Mouse (Mus musculus): Measurements from ENCODE around the gene Klhl10. TPM values are rescaled to one million over a fixed set of nuclear protein-coding genes. Genes with fewer than 3 reads are reported as not detected.

Gene Klhl10
- total and polyA plus RNA-seq, 3 experiments: 0.65 to 0.81 TPM; not detected in 1

DNA sequence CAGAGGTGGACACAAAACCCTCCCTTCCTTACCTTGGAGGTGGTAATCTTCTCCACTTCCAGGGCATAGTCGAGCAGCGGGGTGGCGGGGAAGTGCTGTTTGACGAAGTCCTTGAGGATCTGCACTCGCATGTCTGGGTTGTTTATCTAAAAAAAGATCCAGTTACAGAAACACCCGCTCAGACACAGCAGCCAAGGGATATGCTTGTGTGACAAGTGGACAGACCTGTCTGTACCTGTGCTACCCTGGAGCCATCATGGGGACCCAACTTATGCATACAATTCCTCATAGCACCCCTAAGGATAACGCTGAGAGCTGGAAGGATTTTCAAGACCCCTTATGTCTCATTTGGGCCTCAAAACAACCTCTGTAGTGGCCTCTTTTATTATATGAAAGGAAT lies 37.4 kb downstream of the Klhl10 start:
- Histone ChIP-seq H3K9ac (ENCODE audit: control insufficient read depth, low read depth, low read length, poor library complexity, severe bottlenecking) (no peak overlapping the region), H3K4me1 (ENCODE audit: control insufficient read depth in 1 of 2, insufficient read depth in 2 of 2, low read length in 2 of 2) (peaks cover 2 to 3% of the 10 kb centered on the region in 2 experiments; a peak in 1 of 4 replicates), H3K4me3 (ENCODE audit: control insufficient read depth in 1 of 2, insufficient read depth in 1 of 2, low read depth in 2 of 2, low read length in 2 of 2) (no peak overlapping the region), H3K36me3 (ENCODE audit: control insufficient read depth in 1 of 2, insufficient read depth in 2 of 2, low read length in 2 of 2) (peaks cover 5 to 43% of the 10 kb centered on the region in 2 experiments; a peak in 3 of 4 replicates), H3K27me3 (ENCODE audit: control insufficient read depth in 1 of 2, insufficient read depth in 2 of 2, low read length in 2 of 2) (no peaks in the 10 kb centered on the region), H3K9me3 (replicated peaks; ENCODE audit: insufficient read depth, low read length) (no peaks in the 10 kb centered on the region), H3K27ac (ENCODE audit: control insufficient read depth, low read depth, low read length) (no peak overlapping the region), H3K79me2 (ENCODE audit: control insufficient read depth, insufficient read depth, low read length, poor library complexity) (no peaks in the 10 kb centered on the region)
- DNase-seq (ENCODE audit: low read depth, low spot score): no peak
- TF ChIP-seq JUND (IDR thresholded peaks at IDR 0.05; ENCODE audit: low read depth, low read length) (no peak), ETS1 (IDR thresholded peaks at IDR 0.05; ENCODE audit: low read depth, low read length) (no peak), HCFC1 (IDR thresholded peaks at IDR 0.05; ENCODE audit: low read depth, low read length) (no peak), POLR2A (IDR thresholded peaks at IDR 0.05; ENCODE audit: control insufficient read depth in 1 of 2, insufficient read depth in 1 of 2, low read depth in 1 of 2, low read length in 2 of 2, poor library complexity in 1 of 2) (no peak), SIN3A (IDR thresholded peaks at IDR 0.05; ENCODE audit: low read length) (no peak), EP300 (IDR thresholded peaks at IDR 0.05; ENCODE audit: low read depth in 1 of 2, low read length in 2 of 2) (no peak), MXI1 (IDR thresholded peaks at IDR 0.05; ENCODE audit: low read depth, low read length) (no peak), NELFE (IDR thresholded peaks at IDR 0.05; ENCODE audit: low read depth, low read length) (no peak), E2F4 (IDR thresholded peaks at IDR 0.05; ENCODE audit: borderline replicate concordance, low read depth, low read length) (no peak), ELF1 (IDR thresholded peaks at IDR 0.05; ENCODE audit: low read depth, low read length) (no peak)

DNA sequence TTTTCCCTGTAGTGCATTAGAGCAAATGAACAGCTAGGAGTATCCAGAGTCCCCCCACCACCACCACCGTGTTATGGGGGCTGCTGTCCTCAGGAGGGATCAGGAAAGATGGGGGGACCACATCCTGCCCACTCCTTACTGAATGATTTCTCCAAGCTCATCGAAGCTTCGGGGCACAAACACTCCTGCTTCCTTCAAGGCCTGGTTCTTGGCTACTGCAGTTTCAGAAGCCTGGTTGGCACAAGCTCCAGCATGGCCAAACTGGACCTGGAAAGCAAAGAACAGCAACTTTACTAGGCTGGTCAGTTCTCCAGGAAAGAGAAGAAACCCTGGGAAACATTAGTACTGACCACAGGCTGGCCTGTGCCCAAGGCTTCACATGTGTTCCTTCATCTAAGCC lies 42.7 kb downstream of the Klhl10 start:
- Histone ChIP-seq H3K79me2 (ENCODE audit: control insufficient read depth, insufficient read depth, low read length, poor library complexity) (no peaks in the 10 kb centered on the region), H3K36me3 (ENCODE audit: control insufficient read depth in 1 of 2, insufficient read depth in 2 of 2, low read length in 2 of 2) (peaks cover 0 to 47% of the 10 kb centered on the region in 2 experiments; a peak in 2 of 4 replicates), H3K4me1 (ENCODE audit: control insufficient read depth in 1 of 2, insufficient read depth in 2 of 2, low read length in 2 of 2) (no peaks in the 10 kb centered on the region), H3K27me3 (ENCODE audit: control insufficient read depth in 1 of 2, insufficient read depth in 2 of 2, low read length in 2 of 2) (no peaks in the 10 kb centered on the region), H3K27ac (ENCODE audit: control insufficient read depth, low read depth, low read length) (no peak overlapping the region), H3K9ac (ENCODE audit: control insufficient read depth, low read depth, low read length, poor library complexity, severe bottlenecking) (no peak overlapping the region), H3K9me3 (replicated peaks; ENCODE audit: insufficient read depth, low read length) (no peaks in the 10 kb centered on the region), H3K4me3 (ENCODE audit: control insufficient read depth in 1 of 2, insufficient read depth in 1 of 2, low read depth in 2 of 2, low read length in 2 of 2) (no peak overlapping the region)
- TF ChIP-seq JUND (IDR thresholded peaks at IDR 0.05; ENCODE audit: low read depth, low read length): no peak
- TF ChIP-seq E2F4 (IDR thresholded peaks at IDR 0.05; ENCODE audit: borderline replicate concordance, low read depth, low read length): no peak
- no peak for TF ChIP-seq TAL1 (IDR thresholded peaks at IDR 0.05; ENCODE audit: low read length)
- no peak for TF ChIP-seq CTCF (IDR thresholded peaks at IDR 0.05 in 2 of 3, conservative IDR thresholded peaks at IDR 0.05 in 1 of 3; ENCODE audit: control insufficient read depth in 1 of 3, insufficient read depth in 1 of 3, low read depth in 2 of 3, low read length in 3 of 3, poor library complexity in 1 of 3, severe bottlenecking in 1 of 3)
- TF ChIP-seq POLR2AphosphoS5 (IDR thresholded peaks at IDR 0.05; ENCODE audit: borderline replicate concordance, low read depth, low read length): no peak
- no peak for TF ChIP-seq RCOR1 (IDR thresholded peaks at IDR 0.05; ENCODE audit: low read depth, low read length)
- no peak for TF ChIP-seq MEF2A (IDR thresholded peaks at IDR 0.05; ENCODE audit: extremely low read depth, insufficient replicate concordance, low read depth, low read length, poor library complexity, severe bottlenecking)
- TF ChIP-seq NELFE (IDR thresholded peaks at IDR 0.05; ENCODE audit: low read depth, low read length): no peak
- TF ChIP-seq TBP (IDR thresholded peaks at IDR 0.05; ENCODE audit: low read depth, low read length): no peak
- no peak for TF ChIP-seq GABPA (IDR thresholded peaks at IDR 0.05; ENCODE audit: low read depth, low read length)
- no peak for TF ChIP-seq MAFK (IDR thresholded peaks at IDR 0.05; ENCODE audit: borderline replicate concordance, low read depth, low read length)
- no peak for TF ChIP-seq CHD1 (IDR thresholded peaks at IDR 0.05; ENCODE audit: low read depth, low read length)
- TF ChIP-seq ZKSCAN1 (IDR thresholded peaks at IDR 0.05; ENCODE audit: low read depth, low read length): no peak
- no peak for TF ChIP-seq EP300 (IDR thresholded peaks at IDR 0.05; ENCODE audit: low read depth in 1 of 2, low read length in 2 of 2)
- TF ChIP-seq GATA1 (IDR thresholded peaks at IDR 0.05; ENCODE audit: low read depth, low read length): no peak
- no peak for TF ChIP-seq USF2 (IDR thresholded peaks at IDR 0.05; ENCODE audit: borderline replicate concordance in 1 of 2, insufficient read depth in 1 of 2, low read depth in 1 of 2, low read length in 2 of 2)
- TF ChIP-seq USF1 (IDR thresholded peaks at IDR 0.05; ENCODE audit: low read depth, low read length): no peak
- no peak for TF ChIP-seq NRF1 (IDR thresholded peaks at IDR 0.05; ENCODE audit: insufficient read depth, low read depth, low read length, poor library complexity, severe bottlenecking)
- no peak for DNase-seq (ENCODE audit: low read depth, low spot score)
